Mouse (Mus musculus): ENCODE results near the gene Plcb4. TPM values are rescaled to one million over a fixed set of nuclear protein-coding genes. Genes with fewer than 3 reads are reported as not detected.

Plcb4 gene
- polyA plus RNA-seq, 1 experiment from 2014 or later, result 29.3 TPM

DNA sequence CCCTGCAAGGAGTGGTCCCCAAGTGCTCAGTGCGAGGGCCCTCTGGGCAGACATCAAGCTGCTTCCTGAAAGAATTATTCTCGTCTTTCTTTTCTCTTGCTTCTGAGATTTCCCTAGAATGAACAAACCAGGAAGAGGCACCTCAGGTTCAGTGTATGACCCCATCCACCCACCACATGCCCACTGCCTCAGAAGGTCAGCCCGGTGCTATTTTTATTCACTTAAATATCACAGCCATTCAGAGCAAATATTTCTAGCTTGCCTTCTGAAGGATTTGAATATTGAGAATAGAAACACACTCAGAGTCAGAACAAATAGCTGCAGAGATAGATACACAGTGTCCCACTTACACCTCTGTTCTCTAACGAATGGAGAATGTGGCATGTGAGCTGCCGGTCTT is 193.2 kb downstream of the Plcb4 start:
- H3K4me1 ChIP-seq (replicated peaks; ENCODE audit: control insufficient read depth, insufficient read depth, low read length), result no peaks in the 10 kb centered on the region
- 82% methylated on average over 5 of the region's 5 CpGs for WGBS
- no peaks in the 10 kb centered on the region for H3K27me3 ChIP-seq (ENCODE audit: control insufficient read depth, insufficient read depth, low read length)
- no peaks in the 10 kb centered on the region for H3K36me3 ChIP-seq (ENCODE audit: control insufficient read depth, insufficient read depth, low read length)
- no peak overlapping the region for H3K27ac ChIP-seq (ENCODE audit: low read depth, low read length)
- DNase-seq (ENCODE audit: low spot score), result no peak
- H3K9me3 ChIP-seq (ENCODE audit: control insufficient read depth, low read length), result no peaks in the 10 kb centered on the region
- no peak for ATAC-seq (ENCODE audit: low FRiP score)
- no peak overlapping the region for H3K4me2 ChIP-seq (replicated peaks; ENCODE audit: low read depth, low read length)
- H3K4me3 ChIP-seq (ENCODE audit: low read depth, low read length), result no peak overlapping the region
- H3K9ac ChIP-seq (ENCODE audit: low read depth, low read length), result no peak overlapping the region

DNA sequence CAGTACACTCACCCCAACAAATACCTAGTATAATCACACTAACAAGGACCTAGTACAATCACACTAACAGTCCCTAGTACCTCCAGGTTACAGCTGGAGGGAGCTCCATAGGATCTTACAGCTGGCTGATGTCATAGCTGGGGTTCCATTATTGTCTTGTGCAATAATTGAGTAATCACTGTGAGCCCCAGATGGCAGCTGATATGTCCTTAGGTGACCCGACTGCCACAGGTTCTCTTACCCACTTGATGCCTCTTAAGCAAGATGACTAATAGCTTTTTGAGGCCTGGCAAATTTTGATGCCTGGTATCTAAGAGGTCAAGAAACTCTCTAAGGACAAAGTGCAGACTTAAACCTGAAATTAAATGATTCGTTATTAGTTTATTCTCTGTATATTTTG is 194.3 kb downstream of the Plcb4 start:
- no peak overlapping the region for H3K27ac ChIP-seq (ENCODE audit: low read depth, low read length)
- H3K27me3 ChIP-seq (ENCODE audit: control insufficient read depth, insufficient read depth, low read length), result no peaks in the 10 kb centered on the region
- H3K36me3 ChIP-seq (ENCODE audit: control insufficient read depth, insufficient read depth, low read length), result no peaks in the 10 kb centered on the region
- H3K4me1 ChIP-seq (replicated peaks; ENCODE audit: control insufficient read depth, insufficient read depth, low read length), result no peaks in the 10 kb centered on the region
- no peak overlapping the region for H3K4me3 ChIP-seq (ENCODE audit: low read depth, low read length)
- 88% methylated on average over 2 of the region's 2 CpGs for WGBS
- ATAC-seq (ENCODE audit: low FRiP score), result no peak
- DNase-seq (ENCODE audit: low spot score), result no peak
- no peak overlapping the region for H3K9ac ChIP-seq (ENCODE audit: low read depth, low read length)
- H3K4me2 ChIP-seq (replicated peaks; ENCODE audit: low read depth, low read length), result no peak overlapping the region
- H3K9me3 ChIP-seq (ENCODE audit: control insufficient read depth, low read length), result no peaks in the 10 kb centered on the region

DNA sequence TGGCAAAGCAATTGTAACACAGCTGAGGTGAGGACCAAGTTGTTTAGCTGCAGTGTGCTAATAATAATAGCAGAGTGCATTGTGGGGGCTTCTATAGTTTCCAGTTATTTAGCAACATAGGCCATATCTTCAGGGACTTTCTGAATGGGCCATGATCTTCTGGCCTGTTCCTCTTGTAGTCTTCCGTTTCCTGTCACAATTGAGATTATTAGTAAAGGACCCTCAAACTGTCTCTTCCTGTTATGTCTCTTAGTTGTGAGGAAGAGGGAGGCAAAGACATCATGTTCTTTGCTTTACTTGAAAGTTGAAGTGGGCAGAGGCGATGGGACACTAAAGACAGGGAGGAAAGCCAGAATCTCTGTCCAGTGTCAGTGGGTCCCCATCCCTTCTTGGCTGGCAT is 195.2 kb downstream of the Plcb4 start:
- Histone ChIP-seq H3K4me2 (replicated peaks; ENCODE audit: low read depth, low read length) (no peak overlapping the region), H3K4me1 (replicated peaks; ENCODE audit: control insufficient read depth, insufficient read depth, low read length) (no peaks in the 10 kb centered on the region), H3K9ac (ENCODE audit: low read depth, low read length) (no peak overlapping the region), H3K9me3 (ENCODE audit: control insufficient read depth, low read length) (no peaks in the 10 kb centered on the region), H3K27ac (ENCODE audit: low read depth, low read length) (no peak overlapping the region), H3K27me3 (ENCODE audit: control insufficient read depth, insufficient read depth, low read length) (no peaks in the 10 kb centered on the region), H3K4me3 (ENCODE audit: low read depth, low read length) (no peak overlapping the region), H3K36me3 (ENCODE audit: control insufficient read depth, insufficient read depth, low read length) (no peaks in the 10 kb centered on the region)
- ATAC-seq (ENCODE audit: low FRiP score) (no peak), DNase-seq (ENCODE audit: low spot score) (no peak)
- WGBS, result 93% methylated on average over 2 of the region's 2 CpGs

DNA sequence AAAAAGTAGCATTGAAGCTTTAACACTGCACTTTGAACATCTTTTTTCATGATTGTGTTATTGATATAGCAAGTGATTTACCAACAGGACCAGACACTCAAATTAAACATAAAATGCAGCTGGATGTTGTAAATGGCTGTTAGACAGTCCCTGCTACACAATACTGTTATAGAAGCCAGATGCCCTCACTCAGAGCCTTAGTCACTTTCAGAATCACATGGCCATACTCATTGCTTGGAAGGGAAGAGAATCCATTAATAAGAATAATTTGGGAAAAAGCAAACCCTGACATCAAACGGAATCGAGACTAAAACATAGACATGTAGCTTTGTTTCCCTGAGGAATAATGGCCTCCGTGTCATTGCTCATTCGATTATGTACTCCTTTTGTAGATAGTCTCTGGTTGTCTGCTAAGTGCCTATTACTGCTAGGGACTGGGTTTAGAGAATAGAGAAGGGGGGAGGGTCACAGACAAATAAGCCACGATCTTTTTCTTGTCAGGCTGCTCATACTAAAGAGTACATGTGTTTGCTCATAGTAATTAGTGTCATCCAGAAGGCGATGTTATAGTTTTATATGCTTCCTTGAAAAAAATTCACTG is 197.2 kb downstream of the Plcb4 start:
- Histone ChIP-seq H3K9me3 (ENCODE audit: control insufficient read depth, low read length) (no peaks in the 10 kb centered on the region), H3K36me3 (ENCODE audit: control insufficient read depth, insufficient read depth, low read length) (no peaks in the 10 kb centered on the region), H3K27me3 (ENCODE audit: control insufficient read depth, insufficient read depth, low read length) (no peaks in the 10 kb centered on the region), H3K9ac (ENCODE audit: low read depth, low read length) (no peak overlapping the region), H3K4me1 (replicated peaks; ENCODE audit: control insufficient read depth, insufficient read depth, low read length) (no peaks in the 10 kb centered on the region), H3K4me3 (ENCODE audit: low read depth, low read length) (no peak overlapping the region), H3K4me2 (replicated peaks; ENCODE audit: low read depth, low read length) (no peak overlapping the region), H3K27ac (ENCODE audit: low read depth, low read length) (no peak overlapping the region)
- DNase-seq (ENCODE audit: low spot score) (peak; percentile 8), ATAC-seq (ENCODE audit: low FRiP score) (no peak)
- 62% methylated on average over 6 of the region's 6 CpGs for WGBS

DNA sequence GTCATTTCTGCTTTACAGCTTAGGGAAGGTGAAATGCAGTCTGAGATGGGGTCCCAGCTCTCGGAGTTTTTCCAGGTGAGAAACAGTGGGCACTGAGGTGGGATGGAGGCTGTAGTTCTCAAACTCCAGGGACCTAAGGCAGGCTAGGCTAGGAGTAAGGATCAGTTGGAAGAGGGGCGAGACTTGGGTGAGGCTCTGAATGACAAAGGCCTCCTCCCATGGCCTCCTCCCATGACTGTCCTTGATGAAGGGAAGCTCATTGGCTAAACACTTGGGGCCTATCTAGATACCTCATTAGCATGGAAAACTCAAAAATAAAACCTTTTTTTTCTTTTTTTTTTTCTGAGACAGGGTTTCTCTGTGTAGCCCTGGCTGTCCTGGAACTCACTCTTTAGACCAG is 198.0 kb downstream of the Plcb4 start:
- Histone ChIP-seq H3K36me3 (ENCODE audit: control insufficient read depth, insufficient read depth, low read length) (no peaks in the 10 kb centered on the region), H3K4me1 (replicated peaks; ENCODE audit: control insufficient read depth, insufficient read depth, low read length) (no peaks in the 10 kb centered on the region), H3K4me3 (ENCODE audit: low read depth, low read length) (no peak overlapping the region), H3K9ac (ENCODE audit: low read depth, low read length) (no peak overlapping the region), H3K27me3 (ENCODE audit: control insufficient read depth, insufficient read depth, low read length) (no peaks in the 10 kb centered on the region), H3K9me3 (ENCODE audit: control insufficient read depth, low read length) (no peaks in the 10 kb centered on the region), H3K4me2 (replicated peaks; ENCODE audit: low read depth, low read length) (no peak overlapping the region), H3K27ac (ENCODE audit: low read depth, low read length) (no peak overlapping the region)
- ATAC-seq (ENCODE audit: low FRiP score), result no peak
- 83% methylated on average over 2 of the region's 2 CpGs for WGBS
- no peak for DNase-seq (ENCODE audit: low spot score)

DNA sequence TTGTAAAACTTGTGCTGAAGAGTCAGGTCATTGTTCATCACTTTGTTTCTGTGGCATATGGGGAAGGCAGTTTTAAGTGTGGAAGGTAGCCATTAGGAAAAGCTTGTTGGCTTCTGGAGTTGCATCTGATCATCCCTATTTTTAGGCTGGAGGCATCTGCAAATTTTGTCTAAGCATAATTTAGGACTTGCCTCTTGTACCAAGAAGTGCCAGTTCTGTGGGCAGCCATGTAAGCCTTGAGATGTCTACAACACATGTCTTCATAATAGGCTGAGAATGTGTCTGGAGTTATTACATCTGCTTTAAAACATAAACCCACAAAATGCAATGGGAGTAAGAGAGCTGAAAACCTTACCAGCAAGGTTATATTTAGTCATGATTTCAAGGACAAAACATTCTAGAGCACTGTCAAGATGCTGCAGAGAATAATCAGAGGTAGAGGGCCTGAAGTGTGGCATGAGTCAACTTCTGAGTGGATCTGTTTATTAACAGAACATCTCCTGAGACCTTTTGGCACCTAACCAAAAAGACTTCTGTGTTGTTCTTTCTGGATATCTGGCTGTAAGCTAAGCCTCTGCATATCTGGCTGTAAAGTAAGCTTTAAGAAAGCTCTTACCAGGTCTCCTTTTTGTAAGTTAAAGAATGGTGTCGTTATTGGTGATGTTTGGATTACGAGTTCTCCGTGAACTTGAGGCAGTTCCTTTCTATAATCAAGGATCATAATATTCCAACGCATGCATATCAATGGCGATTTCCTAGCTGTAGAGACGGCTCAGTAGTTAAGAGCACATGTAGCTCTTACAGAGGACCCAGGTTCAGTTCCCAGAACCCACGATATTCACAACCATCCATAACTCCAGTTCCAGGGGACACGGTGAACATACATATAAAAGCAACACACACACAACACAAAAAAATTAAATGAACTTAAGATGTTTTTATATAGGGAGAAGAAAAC is 203.0 kb downstream of the Plcb4 start:
- Histone ChIP-seq H3K4me3 (ENCODE audit: low read depth, low read length) (no peak overlapping the region), H3K27ac (ENCODE audit: low read depth, low read length) (no peak overlapping the region), H3K9ac (ENCODE audit: low read depth, low read length) (no peak overlapping the region), H3K9me3 (ENCODE audit: control insufficient read depth, low read length) (no peaks in the 10 kb centered on the region), H3K36me3 (ENCODE audit: control insufficient read depth, insufficient read depth, low read length) (no peaks in the 10 kb centered on the region), H3K27me3 (ENCODE audit: control insufficient read depth, insufficient read depth, low read length) (no peaks in the 10 kb centered on the region), H3K4me1 (replicated peaks; ENCODE audit: control insufficient read depth, insufficient read depth, low read length) (no peaks in the 10 kb centered on the region), H3K4me2 (replicated peaks; ENCODE audit: low read depth, low read length) (no peak overlapping the region)
- no peak for DNase-seq (ENCODE audit: low spot score)
- WGBS, result 95% methylated on average over 8 of the region's 8 CpGs
- no peak for ATAC-seq (ENCODE audit: low FRiP score)

DNA sequence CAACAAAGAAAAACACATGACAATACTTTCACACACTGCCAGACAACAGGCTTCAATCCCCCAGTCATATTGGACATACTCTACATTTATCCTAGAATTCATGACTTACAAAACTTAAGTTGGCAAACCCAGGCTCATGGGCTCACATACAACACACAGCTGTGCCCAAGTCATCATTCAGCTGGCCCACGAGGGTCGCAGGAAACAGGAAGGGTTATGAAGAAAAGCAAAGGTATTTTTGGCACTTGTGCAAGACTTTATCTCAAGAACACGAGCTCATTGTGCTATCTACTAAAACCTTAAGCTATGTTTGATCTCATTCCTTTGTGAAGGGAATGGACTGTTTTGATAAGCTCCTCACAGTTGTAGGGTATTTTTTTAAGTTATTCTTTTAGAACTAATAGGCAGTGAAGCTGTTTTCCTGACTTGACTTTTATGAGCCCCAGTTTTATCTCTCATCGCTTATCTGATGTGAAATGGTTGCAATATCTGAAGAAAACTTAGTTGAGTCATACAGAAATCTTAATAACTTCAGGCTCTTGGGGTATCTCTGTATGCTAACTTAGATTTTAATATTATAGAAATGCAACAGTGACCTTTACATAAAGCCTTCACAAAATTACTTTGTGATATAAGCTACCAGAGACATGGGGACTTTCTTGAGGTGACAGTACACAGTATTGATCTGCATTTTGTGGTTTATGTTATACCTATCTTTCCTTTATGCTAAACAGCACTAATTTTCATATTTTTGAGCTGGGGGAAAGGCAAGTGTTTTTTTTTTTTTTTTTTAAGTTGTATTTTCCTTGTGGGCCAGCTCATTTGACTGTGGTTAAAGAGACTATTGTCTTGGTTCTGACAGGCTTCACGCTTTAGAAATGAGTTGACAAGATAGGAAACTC is 203.9 kb downstream of the Plcb4 start:
- H3K4me1 ChIP-seq (replicated peaks; ENCODE audit: control insufficient read depth, insufficient read depth, low read length), result no peaks in the 10 kb centered on the region
- no peak for DNase-seq (ENCODE audit: low spot score)
- H3K4me2 ChIP-seq (replicated peaks; ENCODE audit: low read depth, low read length), result no peak overlapping the region
- ATAC-seq (ENCODE audit: low FRiP score), result no peak
- H3K36me3 ChIP-seq (ENCODE audit: control insufficient read depth, insufficient read depth, low read length), result no peaks in the 10 kb centered on the region
- no peaks in the 10 kb centered on the region for H3K27me3 ChIP-seq (ENCODE audit: control insufficient read depth, insufficient read depth, low read length)
- no peak overlapping the region for H3K27ac ChIP-seq (ENCODE audit: low read depth, low read length)
- no peak overlapping the region for H3K4me3 ChIP-seq (ENCODE audit: low read depth, low read length)
- H3K9me3 ChIP-seq (ENCODE audit: control insufficient read depth, low read length), result no peaks in the 10 kb centered on the region
- 83% methylated on average over 5 of the region's 5 CpGs for WGBS
- no peak overlapping the region for H3K9ac ChIP-seq (ENCODE audit: low read depth, low read length)

DNA sequence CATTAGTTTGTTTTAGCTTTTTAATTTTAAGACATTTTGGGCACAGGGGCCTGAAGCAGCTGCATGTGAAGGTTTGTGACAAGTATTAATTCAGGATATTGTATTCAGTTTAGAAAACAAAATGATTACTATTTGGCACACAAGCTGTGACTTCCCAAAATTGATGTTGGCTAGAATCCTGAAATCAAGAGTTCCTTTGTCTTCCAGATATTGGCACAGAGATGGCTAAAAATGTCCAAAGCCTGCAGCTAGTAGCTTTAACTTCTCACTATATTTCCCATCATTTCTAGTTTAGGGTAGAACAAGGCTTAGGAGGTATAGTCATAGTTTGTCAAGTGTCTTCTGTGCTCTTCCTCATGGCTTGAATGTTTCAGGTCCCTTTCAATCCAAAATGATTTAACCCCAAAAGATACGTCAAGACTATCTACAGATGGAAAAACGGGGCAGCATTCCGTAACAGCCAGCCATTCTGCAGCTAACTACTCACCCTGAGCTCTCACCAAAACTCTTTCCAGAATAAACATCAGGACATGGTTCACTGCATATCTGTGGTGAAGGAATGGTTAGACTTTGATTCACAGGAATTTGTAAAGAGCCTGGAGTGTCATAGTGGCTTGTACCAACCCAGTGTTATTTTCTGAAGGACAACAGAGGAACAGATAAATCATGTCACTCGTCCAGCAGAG is 204.7 kb downstream of the Plcb4 start:
- WGBS, result 69% methylated on average over 4 of the region's 4 CpGs
- ATAC-seq (ENCODE audit: low FRiP score), result no peak
- H3K9ac ChIP-seq (ENCODE audit: low read depth, low read length), result no peak overlapping the region

More for the DNA sequence above, 204.7 kb downstream of the Plcb4 start:
- H3K4me2 ChIP-seq (replicated peaks; ENCODE audit: low read depth, low read length), result no peak overlapping the region
- no peaks in the 10 kb centered on the region for H3K9me3 ChIP-seq (ENCODE audit: control insufficient read depth, low read length)
- DNase-seq (ENCODE audit: low spot score), result no peak
- H3K27ac ChIP-seq (ENCODE audit: low read depth, low read length), result no peak overlapping the region
- no peaks in the 10 kb centered on the region for H3K4me1 ChIP-seq (replicated peaks; ENCODE audit: control insufficient read depth, insufficient read depth, low read length)
- no peak overlapping the region for H3K4me3 ChIP-seq (ENCODE audit: low read depth, low read length)
- H3K27me3 ChIP-seq (ENCODE audit: control insufficient read depth, insufficient read depth, low read length), result no peaks in the 10 kb centered on the region
- no peaks in the 10 kb centered on the region for H3K36me3 ChIP-seq (ENCODE audit: control insufficient read depth, insufficient read depth, low read length)

Data from hindbrain, embryonic 11.5 days (tissue).